ENCODE assay signal across 32 mouse cellular contexts in genomic region chr1:127512709-127513108, GRCm38 (mm10).
DNase-seq lines count a peak whose midpoint lies in the region; ATAC-seq and TF ChIP-seq lines count a peak whose summit lies in the region.
"Had no signal": no experiment of that assay in that cellular context is flagged by ENCODE, and none has a peak within 500 bp of the region (broad histone marks: within the 10 kb centered on the region; RNA-seq: fewer than 3 reads in every experiment).

No protein-coding gene starts in this region.

- H3K4me3 ChIP-seq in heart, embryonic 11.5 days (ENCODE audit: low read depth, low read length), result no peak overlapping the region
- no peak overlapping the region for H3K4me3 ChIP-seq in spleen, adult 2 months (ENCODE audit: extremely low read depth, insufficient read depth, insufficient read length)
- H3K4me3 ChIP-seq: embryonic facial prominence, embryonic 10.5 days; embryonic facial prominence, embryonic 15.5 days; forebrain, embryonic 12.5 days; heart, embryonic 12.5 days; limb, embryonic 13.5 days; lung, embryonic 15.5 days; midbrain, embryonic 12.5 days; neural tube, embryonic 13.5 days had no signal

- H3K4me1 ChIP-seq in heart, embryonic 11.5 days (ENCODE audit: control insufficient read depth, insufficient read depth, low read length), result peaks cover 9% of the 10 kb centered on the region; the same call in 1 of the 2 replicates
- peaks cover 21% of the 10 kb centered on the region; the same call in 1 of the 2 replicates for H3K4me1 ChIP-seq in spleen, adult 2 months (ENCODE audit: control insufficient read depth, insufficient read depth, insufficient read length)
- H3K4me1 ChIP-seq: embryonic facial prominence, embryonic 10.5 days; embryonic facial prominence, embryonic 15.5 days; lung, embryonic 15.5 days had no signal

- 70% methylated on average over 6 of the region's 6 CpGs for WGBS in heart, embryonic 11.5 days (ENCODE audit: insufficient replicate concordance)
- WGBS in spleen, adult 2 months, result 18% methylated on average over 6 of the region's 6 CpGs

- no peak overlapping the region for H3K4me2 ChIP-seq in heart, embryonic 11.5 days
- H3K4me2 ChIP-seq: embryonic facial prominence, embryonic 15.5 days; forebrain, embryonic 12.5 days; heart, embryonic 12.5 days; hindbrain, embryonic 14.5 days; limb, embryonic 13.5 days; liver, embryonic 11.5 days; lung, embryonic 15.5 days; midbrain, embryonic 12.5 days; neural tube, embryonic 13.5 days had no signal

- no peak for ATAC-seq in heart, embryonic 11.5 days (replicated peaks; ENCODE audit: insufficient number of reproducible peaks, low FRiP score, low TSS enrichment)
- ATAC-seq in neutrophil, adult 5-6 weeks (ENCODE audit: extremely low read depth, insufficient number of reproducible peaks, low FRiP score, poor library complexity, severe bottlenecking), result peak; percentile 17; the same call in 1 of the 2 replicates
- ATAC-seq: forebrain, postnatal 0 days had no signal

- H3K36me3 ChIP-seq in heart, embryonic 11.5 days (ENCODE audit: control insufficient read depth, insufficient read depth, low read length), result no peaks in the 10 kb centered on the region
- 0 out of 2 replicates have a peak, but pooled peaks cover 1% of the 10 kb centered on the region for H3K36me3 ChIP-seq in spleen, adult 2 months (ENCODE audit: control insufficient read depth, insufficient read depth, low read length)
- H3K36me3 ChIP-seq: embryonic facial prominence, embryonic 10.5 days; embryonic facial prominence, embryonic 15.5 days; limb, embryonic 13.5 days; lung, embryonic 15.5 days had no signal

- TF ChIP-seq POLR2A in spleen, adult 2 months (IDR thresholded peaks at IDR 0.05; ENCODE audit: low read depth, low read length), result peak; percentile 72; the same call in 1 of the 2 replicates

- no peak overlapping the region for H3K9ac ChIP-seq in heart, embryonic 11.5 days (ENCODE audit: low read depth, low read length)
- H3K9ac ChIP-seq: embryonic facial prominence, embryonic 15.5 days; forebrain, embryonic 12.5 days; forebrain, postnatal 0 days; heart, embryonic 12.5 days; hindbrain, embryonic 14.5 days; limb, embryonic 13.5 days; lung, embryonic 15.5 days; midbrain, embryonic 12.5 days; neural tube, embryonic 13.5 days had no signal

- H3K27me3 ChIP-seq in heart, embryonic 11.5 days (ENCODE audit: control insufficient read depth, insufficient read depth, low read length), result no peaks in the 10 kb centered on the region
- H3K27me3 ChIP-seq in spleen, adult 2 months (ENCODE audit: control insufficient read depth, insufficient read depth, low read length), result no peaks in the 10 kb centered on the region
- H3K27me3 ChIP-seq: embryonic facial prominence, embryonic 15.5 days; forebrain, embryonic 12.5 days; heart, embryonic 12.5 days; limb, embryonic 13.5 days; lung, embryonic 15.5 days; midbrain, embryonic 12.5 days had no signal

- no peak for TF ChIP-seq CTCF in spleen, adult 2 months (IDR thresholded peaks at IDR 0.05; ENCODE audit: extremely low read depth, insufficient read depth, insufficient read length, insufficient replicate concordance)

- 0 out of 2 replicates have a peak overlapping the region, but pooled peaks have one; percentile 22 for H3K27ac ChIP-seq in heart, embryonic 11.5 days (ENCODE audit: low read depth, low read length)
- H3K27ac ChIP-seq in spleen, adult 2 months (ENCODE audit: insufficient read depth, low read length), result peak overlapping the region; percentile 98
- H3K27ac ChIP-seq: embryonic facial prominence, embryonic 10.5 days; embryonic facial prominence, embryonic 15.5 days; forebrain, embryonic 12.5 days; hindbrain, embryonic 14.5 days; kidney, postnatal 0 days; limb, embryonic 13.5 days; lung, embryonic 15.5 days; midbrain, embryonic 12.5 days; neural tube, embryonic 13.5 days; stomach, postnatal 0 days had no signal

- no peak for DNase-seq in heart, adult 11 months
- DNase-seq in spleen, adult 2 months (ENCODE audit: low read depth in 1 of 2, low spot score in 2 of 2), result peak; percentile 26 to 50
- DNase-seq in spleen, postnatal 4 days (ENCODE audit: low spot score in 2 of 2), result no peak
- no peak for DNase-seq in adrenal gland, postnatal 10 days
- DNase-seq in cerebellum, postnatal 10 days, result no peak
- no peak for DNase-seq in thymus, postnatal 10 days (ENCODE audit: low spot score in 2 of 2)
- DNase-seq: adrenal gland, postnatal 25 days; cerebellum, adult 18-20 months; cerebellum, postnatal 14 days; forebrain, postnatal 0 days; gastrocnemius, postnatal 10 days; heart, adult 18-20 months; heart, postnatal 4 days; kidney, adult 18-20 months; kidney, postnatal 4 days; right cerebral cortex, postnatal 14 days; thymus, adult 18-20 months; thymus, postnatal 36 days had no signal

- H3K9me3 ChIP-seq in heart, embryonic 11.5 days (replicated peaks; ENCODE audit: control insufficient read depth, low read length), result peaks cover 5% of the 10 kb centered on the region; the same call in 1 of the 2 replicates
- H3K9me3 ChIP-seq: embryonic facial prominence, embryonic 15.5 days; forebrain, embryonic 12.5 days; limb, embryonic 13.5 days; lung, embryonic 15.5 days; midbrain, embryonic 12.5 days had no signal

Comparison
In these comparisons a context has a peak if more than half of its experiments do, and no peak if none do; other contexts are left out.
1. DNase-seq: peak in spleen, adult 2 months (2 of 2); none in heart, adult 11 months (single experiment), spleen, postnatal 4 days (0 of 2), adrenal gland, postnatal 10 days (single experiment), cerebellum, postnatal 10 days (0 of 2) and thymus, postnatal 10 days (0 of 2).